Mouse (Mus musculus): ENCODE data around the gene Slc44a1.

The Slc44a1 gene

GRCm38 (mm10) chr4:53440010-53440815, at the start of gene Slc44a1:
Gene Slc44a1 (plus strand): TSS chr4:53440413.
- peak; percentile 92 to 93 for DNase-seq

- DNase-seq = no peak
Observed at GRCm38 (mm10) chr4:53395002-53395401, 45.2 kb upstream of the Slc44a1 start.

- no peak for DNase-seq
Observed at GRCm38 (mm10) chr4:53396623-53397192, 43.5 kb upstream of the Slc44a1 start.

DNA sequence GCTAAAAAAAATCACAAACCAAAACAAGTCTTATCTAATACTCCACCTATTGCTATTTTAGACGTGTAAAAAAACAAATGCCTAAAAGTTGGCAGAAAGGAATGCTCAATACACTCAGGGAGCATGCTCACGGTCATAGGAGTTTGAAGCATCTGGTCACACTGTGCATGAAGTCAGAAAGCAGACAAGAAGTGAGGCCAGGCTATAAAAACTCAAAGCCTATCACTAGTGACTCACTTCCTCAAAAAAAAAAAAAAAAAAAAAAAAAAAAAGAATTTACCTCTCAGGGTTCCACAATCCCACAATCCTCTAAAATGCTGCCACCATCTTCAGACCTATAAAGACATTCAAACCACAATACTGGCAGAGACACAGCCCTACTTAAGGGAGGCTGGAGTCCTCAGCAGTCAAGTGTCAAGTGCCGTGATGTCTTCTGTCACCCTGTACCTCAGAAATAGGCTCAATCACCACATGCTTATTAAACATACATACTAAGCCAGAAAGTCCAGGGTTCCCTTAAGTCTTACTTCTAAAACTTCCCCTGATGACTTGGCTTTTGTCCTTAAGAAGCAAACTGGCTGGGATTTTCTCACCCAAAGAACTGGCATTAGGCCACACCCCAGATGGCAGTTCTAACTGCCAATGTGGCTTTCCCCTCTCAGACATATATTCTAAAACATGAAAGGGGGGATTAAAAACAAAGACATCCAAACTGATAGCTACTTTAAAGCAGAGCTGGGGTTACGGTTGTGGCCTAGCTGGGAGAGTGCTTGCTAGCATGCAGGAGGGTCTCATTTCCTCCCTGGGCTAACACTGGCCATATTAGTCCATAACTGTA, 42.7 kb upstream of the Slc44a1 start:
- peak; percentile 71 to 76 for DNase-seq

GRCm38 (mm10) chr4:53398561-53398960, 41.7 kb upstream of the Slc44a1 start:
- DNase-seq = no peak

GRCm38 (mm10) chr4:53399428-53399827, 40.8 kb upstream of the Slc44a1 start:
- DNase-seq = peak; percentile 70

- DNase-seq = no peak
Observed at GRCm38 (mm10) chr4:53403386-53403785, 36.8 kb upstream of the Slc44a1 start.

- no peak for DNase-seq
Observed at GRCm38 (mm10) chr4:53404431-53404925, 35.7 kb upstream of the Slc44a1 start.

- no peak for DNase-seq
Observed at GRCm38 (mm10) chr4:53406866-53407265, 33.3 kb upstream of the Slc44a1 start.

GRCm38 (mm10) chr4:53408821-53409220, 31.4 kb upstream of the Slc44a1 start:
- DNase-seq = no peak

DNA sequence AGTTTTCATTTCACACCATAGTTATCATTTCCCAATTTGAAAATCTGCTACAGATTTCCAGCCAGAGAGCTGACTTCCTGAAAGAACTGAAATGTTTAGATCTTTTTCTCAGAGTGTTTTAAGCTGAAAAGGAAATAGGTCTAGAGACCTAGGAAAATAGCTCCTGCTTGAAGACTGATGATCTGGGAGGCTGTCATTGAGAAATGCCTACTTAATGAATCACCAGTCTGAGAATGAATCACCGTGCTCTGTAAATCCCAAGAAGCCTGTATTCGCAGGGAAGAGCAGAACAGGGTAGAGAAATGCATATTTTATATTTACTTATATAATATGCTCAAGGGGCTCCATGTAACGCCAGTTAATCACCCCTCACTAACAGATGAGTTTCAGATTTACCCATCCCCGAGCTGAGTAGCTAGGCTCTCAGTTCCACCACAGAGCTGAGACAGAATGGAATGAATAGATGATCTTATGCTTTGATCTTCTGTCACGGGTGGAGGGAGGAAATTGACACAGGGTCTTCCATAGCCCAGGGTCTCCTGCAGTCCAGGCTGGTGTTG, 30.6 kb upstream of the Slc44a1 start:
- no peak for DNase-seq

DNA sequence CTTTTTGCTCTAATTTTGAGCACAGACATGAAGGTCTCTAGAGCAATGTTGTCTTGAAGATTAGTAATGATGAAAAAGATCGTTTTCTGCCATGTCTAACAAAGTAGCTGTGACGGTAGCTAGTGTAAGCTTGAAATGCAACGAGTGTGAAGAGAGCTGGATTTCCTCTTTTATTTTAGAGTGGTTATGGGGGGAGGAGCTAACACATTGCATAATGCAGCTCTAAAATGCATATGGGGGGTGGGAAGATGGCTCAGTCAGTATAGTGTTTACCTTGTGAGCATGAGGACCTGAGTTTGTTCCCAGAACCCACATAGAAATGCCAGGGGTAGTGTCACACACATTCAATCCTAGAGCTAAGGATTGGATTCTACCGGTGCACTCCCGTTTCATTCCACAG, 29.5 kb upstream of the Slc44a1 start:
- DNase-seq = no peak

DNA sequence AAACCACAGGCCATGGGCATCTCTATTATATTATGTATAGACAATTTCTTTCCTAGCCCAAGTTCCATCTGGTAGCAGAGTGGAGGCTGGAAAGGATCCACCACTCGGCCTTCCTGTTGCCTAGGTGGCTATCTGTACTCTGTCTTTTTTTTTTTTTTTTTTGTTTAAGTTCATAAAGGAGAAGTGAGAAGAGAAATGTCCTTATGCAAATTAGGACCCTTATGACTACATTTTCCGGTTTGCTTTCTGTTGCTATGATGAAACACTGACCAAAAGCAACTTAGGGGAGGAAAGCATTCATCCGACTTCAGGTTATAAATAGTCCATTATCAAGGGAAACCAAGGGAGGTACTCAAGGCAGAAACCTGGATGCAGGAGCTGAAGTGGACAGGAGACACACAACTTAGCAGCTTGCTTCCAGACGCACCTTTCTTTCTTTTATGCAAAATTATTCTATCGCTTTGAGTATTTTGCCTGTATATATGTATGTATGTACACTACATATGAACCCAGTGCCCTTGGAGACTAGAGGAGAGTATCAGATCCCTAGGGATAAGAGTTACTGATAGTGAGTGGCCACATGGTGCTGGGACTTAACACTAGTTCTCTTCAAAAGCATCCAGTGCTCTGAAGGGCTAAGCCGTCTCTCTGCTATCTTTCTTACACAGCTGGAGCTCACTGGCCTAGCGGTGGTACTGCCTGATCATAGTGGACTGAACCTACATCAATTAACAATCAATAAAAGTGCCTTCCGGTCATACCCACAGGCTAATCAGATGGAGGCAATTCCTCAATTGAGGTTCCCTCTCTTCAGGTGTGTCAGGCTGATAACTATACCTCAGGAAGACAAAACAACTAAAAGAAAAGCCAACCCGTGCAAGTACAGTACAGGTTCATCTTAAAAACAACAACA, 28.0 kb upstream of the Slc44a1 start:
- DNase-seq = no peak

GRCm38 (mm10) chr4:53412991-53413390, 27.2 kb upstream of the Slc44a1 start:
- no peak for DNase-seq

GRCm38 (mm10) chr4:53414031-53414797, 26.0 kb upstream of the Slc44a1 start:
- no peak for DNase-seq

DNA sequence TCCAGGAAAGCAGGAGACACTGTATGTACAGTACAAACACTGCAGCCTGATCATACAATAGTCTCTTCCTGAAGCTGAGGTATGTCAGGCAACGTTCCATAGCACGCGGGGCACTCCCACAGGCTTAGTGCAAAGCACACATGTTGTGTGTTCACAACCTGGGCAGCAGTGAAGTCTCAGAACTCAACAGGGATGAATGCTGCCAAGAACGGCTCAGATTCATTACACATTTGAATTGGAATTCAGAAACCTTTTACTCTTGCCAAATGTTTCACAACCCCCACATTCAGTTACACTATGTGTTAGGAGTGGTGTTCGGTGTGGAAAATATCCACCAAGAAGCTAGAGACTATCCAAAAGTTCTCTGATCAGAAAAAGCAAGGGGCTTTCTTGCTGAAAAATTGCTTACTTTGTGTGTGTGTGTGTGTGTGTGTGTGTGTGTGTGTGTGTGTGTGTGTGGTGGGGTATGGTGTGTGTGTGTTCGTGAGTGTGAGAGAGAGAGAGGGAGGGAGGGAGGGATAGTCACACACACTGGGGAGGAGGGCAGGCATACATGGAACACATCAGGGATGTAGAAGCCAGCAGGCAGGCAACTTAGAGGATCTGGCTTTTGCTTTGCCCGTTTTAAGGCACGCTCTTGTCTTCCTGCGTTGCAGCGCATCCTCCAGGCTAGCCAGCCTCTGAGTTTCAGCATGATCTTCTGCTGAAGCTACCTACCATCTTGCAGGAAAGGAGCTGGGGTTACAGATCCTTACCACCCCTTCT, 24.2 kb upstream of the Slc44a1 start:
- DNase-seq = no peak

DNA sequence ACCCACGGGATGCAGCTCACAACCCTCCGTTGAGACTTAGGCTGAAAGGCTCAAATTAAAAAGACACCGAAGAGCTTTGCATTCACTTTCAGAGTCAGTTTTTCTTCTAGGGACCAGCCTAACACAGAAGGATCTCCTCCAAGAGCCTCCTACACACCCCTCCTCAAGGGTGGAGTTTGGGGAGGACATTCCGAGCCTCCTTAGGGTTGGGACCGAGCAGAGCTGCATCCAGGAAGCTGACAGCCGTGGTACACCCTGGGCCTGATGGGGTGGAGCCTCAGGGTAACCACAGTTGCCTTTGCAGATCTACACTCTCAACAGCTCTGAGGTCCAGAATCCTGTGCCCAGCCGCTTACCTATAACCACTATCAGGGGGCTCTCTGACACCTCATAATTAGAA, 23.3 kb upstream of the Slc44a1 start:
- DNase-seq = no peak

DNA sequence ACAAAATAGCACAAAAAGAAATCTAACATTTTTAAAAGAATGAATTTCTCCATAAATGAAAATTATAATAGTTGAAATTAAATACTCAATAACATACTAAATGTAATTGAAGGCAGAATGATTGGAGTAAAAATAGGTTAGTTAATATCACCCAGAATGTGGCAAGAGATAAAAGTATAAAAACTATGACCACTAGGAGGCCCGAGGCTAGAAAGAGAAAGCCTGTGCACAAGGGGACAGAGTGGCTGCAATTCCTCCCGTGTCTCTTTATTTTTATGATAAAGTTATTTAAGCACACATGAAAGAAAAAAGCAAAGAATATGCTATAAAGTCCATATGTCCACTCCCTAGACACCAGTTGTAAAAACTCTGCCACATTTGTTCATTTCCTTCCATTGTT, 17.4 kb upstream of the Slc44a1 start:
- DNase-seq = no peak

GRCm38 (mm10) chr4:53427120-53427519, 13.1 kb upstream of the Slc44a1 start:
- no peak for DNase-seq

GRCm38 (mm10) chr4:53430522-53430921, 9.7 kb upstream of the Slc44a1 start:
- no peak for DNase-seq

Measured in cerebellum, postnatal 14 days (tissue).